Mouse (Mus musculus) kidney, postnatal 25 days (tissue): Measurements from ENCODE around the gene 1520401A03Rik.
"Not testable (repeated sequence)": the region's sequence is repeated elsewhere in the genome, so short reads cannot be mapped to it uniquely, and the experiment has no call there.

Source experiments
- DNase-seq, 2 experiments: peaks; one replicate each; pipeline ENCODE4 v3.0.0; 2021; ENCODE audit warnings: mixed read lengths in 2 of 2

The 1520401A03Rik gene

GRCm38 (mm10) chr17:23722376-23723125, at the start of gene 1520401A03Rik:
1520401A03Rik (minus strand) TSS chr17:23722783.
- DNase-seq: no peak

GRCm38 (mm10) chr17:23772219-23772556, 49.6 kb upstream of the 1520401A03Rik start:
- not testable (repeated sequence) for DNase-seq

GRCm38 (mm10) chr17:23771284-23772218, 49.0 kb upstream of the 1520401A03Rik start, which contains the start of gene Flywch1:
Flywch1 (minus strand) TSS chr17:23771602.
- peak; percentile 99 for DNase-seq

- peak in 1 of 2 experiments; percentile 23 for DNase-seq
Observed at GRCm38 (mm10) chr17:23770896-23771283, 48.3 kb upstream of the 1520401A03Rik start.

DNA sequence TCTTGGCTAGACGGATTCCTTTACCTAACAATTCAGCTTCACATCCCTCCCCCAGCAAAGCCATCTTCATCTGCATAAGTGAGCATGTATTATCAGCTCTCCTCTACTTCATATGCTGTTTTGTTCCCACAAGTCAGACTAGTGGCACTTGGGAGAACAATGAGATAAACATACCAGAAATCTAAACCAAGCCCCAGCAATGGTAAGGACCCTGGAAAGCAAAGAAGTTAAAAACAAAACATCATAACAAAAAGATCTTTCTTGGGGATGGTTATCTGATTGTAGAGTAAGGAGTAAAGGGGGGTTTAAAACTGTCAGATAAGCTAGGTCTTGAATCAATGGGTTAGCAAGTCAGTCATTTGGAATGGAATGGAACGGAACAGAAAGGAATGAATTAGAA, 47.9 kb upstream of the 1520401A03Rik start:
- DNase-seq: no peak

DNA sequence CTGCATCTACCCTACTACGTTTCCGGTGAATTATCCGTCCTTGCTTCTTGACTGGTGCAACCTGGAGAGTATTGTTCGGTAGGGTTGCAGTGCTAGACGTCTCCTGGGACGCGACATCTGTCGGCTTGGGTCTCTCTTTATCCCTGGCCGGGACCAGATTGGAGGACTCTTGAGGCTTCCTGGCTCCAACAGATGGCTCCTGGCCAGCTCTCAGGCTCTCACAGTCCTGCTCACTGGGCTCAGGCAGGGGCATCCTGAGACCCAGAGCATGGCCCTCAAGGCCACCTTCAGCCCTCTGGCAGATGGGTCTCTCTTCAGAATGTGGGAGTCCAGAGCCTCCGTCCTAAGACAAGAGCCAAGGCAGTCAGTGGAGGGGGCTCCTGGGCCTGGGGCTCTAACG, 40.4 kb upstream of the 1520401A03Rik start:
- no peak for DNase-seq

GRCm38 (mm10) chr17:23761155-23761554, 38.6 kb upstream of the 1520401A03Rik start:
- no peak for DNase-seq

GRCm38 (mm10) chr17:23760231-23760630, 37.6 kb upstream of the 1520401A03Rik start:
- no peak for DNase-seq

DNA sequence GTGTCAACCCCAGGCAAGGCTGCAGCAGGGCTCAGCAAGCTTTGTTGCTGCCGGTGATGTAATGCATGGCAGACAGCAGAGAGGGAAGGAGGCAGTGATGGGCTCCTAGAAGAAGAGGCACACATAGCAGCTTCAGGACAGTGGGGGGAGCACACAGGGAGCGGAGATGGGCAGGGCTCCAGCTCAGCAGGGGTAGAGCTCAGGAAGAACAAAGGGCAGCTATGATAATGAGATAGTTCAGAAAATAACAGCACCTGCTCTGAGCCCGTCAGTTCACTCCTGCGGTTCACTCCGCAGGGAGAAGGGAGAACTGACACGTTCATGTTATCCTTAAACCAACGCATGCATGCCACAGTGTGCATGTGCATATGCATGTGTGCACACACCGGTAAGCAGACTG, 36.2 kb upstream of the 1520401A03Rik start:
- peak in 1 of 2 experiments; percentile 21 for DNase-seq

- DNase-seq: no peak
Observed at GRCm38 (mm10) chr17:23757581-23757980, 35.0 kb upstream of the 1520401A03Rik start.

DNA sequence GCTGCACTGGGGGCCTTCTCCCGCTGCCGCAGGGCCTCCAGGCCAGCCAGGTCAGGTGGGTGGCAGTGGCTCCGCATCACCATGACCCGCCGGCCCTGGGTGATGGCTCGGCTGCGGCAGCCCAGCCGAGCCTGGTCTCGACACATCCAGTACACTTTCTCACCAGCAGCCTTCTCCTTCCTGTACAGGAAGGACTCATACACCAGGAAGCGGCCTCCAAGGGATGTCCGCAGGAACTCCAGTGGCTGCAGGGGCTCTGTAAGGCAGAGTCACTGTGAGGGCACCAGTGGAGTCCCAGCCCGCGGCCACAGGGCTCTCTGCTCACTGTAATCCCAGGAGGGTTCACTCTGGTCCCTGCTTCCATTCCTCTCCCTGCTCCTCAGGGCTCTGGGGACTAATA, 33.1 kb upstream of the 1520401A03Rik start:
- peak; percentile 33 to 70 for DNase-seq

GRCm38 (mm10) chr17:23749400-23750191, 27.0 kb upstream of the 1520401A03Rik start:
- DNase-seq: no peak

DNA sequence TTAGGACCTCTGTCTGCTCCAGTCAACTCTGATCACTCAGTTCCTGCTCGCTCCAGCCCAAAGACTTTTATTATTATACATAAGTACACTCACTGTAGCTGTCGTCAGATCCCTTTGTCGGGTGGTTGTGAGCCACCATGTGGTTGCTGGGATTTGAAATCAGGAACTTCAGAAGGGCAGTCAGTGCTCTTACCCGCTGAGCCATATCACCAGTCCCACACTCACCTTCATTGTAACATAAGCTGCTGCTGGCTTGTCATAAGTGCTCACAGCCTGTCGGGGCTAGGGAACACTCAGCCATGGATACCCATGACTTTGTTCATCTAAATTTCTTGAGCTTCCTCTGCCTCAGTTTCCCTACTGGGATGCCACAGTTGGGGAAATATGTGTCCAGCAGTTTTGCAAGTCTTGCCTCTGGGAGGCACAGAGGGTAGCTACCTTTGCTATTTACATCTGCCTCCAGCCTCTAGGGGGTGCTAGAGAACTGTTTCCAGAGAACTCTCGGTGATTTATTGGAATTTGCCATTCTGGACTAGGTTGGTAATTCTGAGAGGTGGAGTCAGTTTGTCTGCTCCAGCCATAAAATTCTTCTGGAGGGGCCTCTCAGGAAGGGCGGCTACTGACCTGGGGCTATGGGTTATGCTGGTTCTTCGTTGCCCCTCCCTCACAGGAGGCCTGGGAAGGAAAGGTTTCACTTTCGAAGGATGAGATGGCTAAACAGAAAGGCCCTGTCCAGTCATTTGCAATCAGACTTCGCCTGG, 26.2 kb upstream of the 1520401A03Rik start:
- peak; percentile 83 to 91 for DNase-seq

DNA sequence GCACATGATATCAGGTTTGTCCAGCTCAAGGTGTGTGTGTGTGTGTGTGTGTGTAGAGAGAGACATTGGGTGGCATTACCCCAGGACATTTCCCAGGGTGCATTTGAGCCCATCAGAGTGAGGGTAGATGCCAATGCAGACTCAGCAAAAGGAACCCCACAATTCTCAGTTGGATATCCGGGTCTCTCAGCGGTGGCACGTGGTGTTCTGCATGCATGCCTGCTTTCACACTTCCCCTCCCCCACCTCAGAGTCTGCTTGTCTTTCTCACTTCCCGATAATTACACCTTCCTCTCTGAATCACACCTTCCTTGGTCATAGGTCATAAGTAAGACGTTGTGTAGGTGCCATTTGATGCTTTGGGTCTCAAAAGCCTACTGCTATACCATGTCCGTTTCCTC, 25.4 kb upstream of the 1520401A03Rik start:
- no peak for DNase-seq

- no peak for DNase-seq
Observed at GRCm38 (mm10) chr17:23747471-23747870, 24.9 kb upstream of the 1520401A03Rik start.

DNA sequence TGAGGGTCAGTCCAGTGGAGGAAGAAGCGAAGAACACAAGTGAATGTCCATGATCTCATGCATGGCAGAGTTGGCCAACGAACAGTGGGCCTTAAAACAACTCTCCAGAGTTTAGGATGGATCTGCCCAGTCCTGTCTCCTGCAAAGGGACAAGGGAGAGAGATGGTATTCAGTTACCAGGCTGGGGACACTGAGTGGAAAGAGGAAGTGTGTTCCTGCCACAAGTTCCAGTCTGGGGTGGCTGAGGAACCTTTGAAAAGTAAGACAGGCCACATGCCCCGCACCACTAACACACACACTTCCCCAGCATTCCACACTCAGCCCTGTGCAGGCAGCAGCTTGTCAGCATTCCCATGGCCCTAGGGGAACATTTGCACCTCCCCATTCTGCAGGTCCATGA, 24.2 kb upstream of the 1520401A03Rik start:
- DNase-seq: no peak

GRCm38 (mm10) chr17:23746311-23746710, 23.7 kb upstream of the 1520401A03Rik start:
- DNase-seq: no peak

DNA sequence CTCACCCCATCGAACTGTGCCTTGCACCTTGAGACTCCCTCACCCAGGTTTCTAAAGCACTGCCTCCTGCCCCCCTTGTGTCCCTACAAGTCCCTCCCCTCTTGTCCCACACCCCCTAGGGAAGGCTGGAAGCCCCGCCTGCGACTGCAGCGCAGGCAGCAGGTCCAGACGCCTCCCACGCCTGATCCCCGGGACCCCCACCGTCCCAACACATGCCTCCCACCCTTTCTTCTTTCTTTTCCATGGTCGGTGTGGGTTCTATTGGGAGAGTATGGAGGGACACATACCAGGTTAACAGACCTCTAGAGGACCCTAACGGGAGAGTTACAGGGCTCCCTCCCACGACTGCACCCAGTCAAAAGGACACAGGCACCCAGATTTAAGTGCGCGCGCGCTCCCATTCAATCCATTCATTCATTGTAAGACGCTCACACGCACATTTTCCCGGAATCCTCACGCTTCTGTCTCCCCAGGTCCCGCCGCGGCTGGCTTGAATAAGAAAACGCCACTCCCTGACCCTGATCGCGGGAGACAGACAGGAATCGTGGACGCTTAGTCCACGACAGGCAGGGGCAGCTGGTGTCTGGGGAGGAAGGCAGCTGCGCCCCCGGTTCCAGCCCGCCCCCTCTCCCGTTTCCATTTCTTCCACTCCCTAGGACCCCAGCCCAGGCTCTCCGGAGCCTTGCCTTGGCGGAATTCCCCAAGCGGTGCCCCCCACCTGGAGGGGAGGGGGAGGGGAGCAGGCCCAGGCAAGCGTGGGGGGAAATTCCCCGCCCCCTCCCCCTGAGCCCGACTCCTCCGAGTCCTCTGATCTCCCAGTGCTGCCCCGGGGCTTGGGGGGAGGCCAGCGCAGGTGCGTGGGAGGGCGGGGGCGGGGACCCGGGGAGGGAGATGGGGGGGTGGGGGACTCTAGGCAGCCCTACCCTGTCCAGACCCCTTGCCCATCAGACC, 23.0 kb upstream of the 1520401A03Rik start, which contains the start of gene Kremen2:
TSS of gene Kremen2 (minus strand) at position 533 of the 951 bp plus-strand sequence.
- DNase-seq: no peak

DNA sequence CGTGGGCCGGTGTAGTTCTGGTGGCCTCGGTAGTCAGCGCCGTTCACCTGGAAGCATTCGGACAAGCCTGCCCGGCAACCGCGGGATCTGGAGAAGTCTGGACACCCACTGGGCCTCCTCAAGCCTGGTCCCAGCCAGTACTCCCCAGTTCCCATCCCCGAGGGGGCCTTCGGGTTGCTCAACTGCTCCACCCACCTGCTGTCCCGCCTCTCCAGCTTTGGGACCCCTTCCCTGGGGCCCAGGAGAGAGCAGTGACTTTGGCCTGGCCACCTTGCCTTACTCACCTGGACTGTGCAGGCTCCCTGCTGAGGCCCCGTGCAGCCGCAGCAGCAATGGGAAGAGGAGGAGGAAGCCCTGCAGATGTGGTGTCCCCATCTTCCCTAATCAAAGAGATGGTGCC, 22.1 kb upstream of the 1520401A03Rik start:
- DNase-seq: no peak

- no peak for DNase-seq
Observed at GRCm38 (mm10) chr17:23744076-23744475, 21.5 kb upstream of the 1520401A03Rik start.

DNA sequence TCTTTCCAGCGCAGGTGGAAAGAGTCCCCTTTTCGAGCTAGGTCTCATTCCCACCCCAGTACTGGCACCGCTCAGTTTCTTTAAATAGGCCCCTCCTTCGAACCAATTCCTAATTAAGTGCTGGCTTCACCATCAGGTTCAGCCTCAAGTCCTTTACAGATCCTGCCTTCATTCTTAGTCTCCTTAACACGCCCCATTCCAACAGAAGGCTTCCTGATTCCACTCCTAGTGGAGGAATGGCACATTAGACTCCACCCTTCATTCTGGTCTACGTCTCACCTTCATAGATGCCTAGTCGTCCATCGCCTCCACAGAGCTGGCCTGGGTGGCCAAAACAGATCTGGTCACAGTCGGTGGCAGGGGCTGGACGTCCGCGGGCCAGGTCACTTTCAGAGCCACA, 20.4 kb upstream of the 1520401A03Rik start:
- no peak for DNase-seq
